Mouse (Mus musculus): ENCODE measurements around the gene Vasp. TPM values are rescaled to one million over a fixed set of nuclear protein-coding genes. Genes with fewer than 3 reads are reported as not detected.

Vasp gene
- polyA plus RNA-seq, 1 experiment from 2014 or later = 32.7 TPM

- Histone ChIP-seq H3K9me3 (ENCODE audit: control insufficient read depth, low read length) (no peaks in the 10 kb centered on the region), H3K27me3 (ENCODE audit: control insufficient read depth, insufficient read depth, low read length) (peaks cover 24% of the 10 kb centered on the region), H3K36me3 (replicated peaks; ENCODE audit: control insufficient read depth, insufficient read depth) (no peaks in the 10 kb centered on the region), H3K9ac (peak within 1 kb of the TSS; percentile 53), H3K27ac (no peak within 1 kb of the TSS), H3K4me2 (replicated peaks) (peak within 1 kb of the TSS; percentile 69), H3K4me1 (replicated peaks; ENCODE audit: control insufficient read depth, insufficient read depth, low read length) (peaks cover 16% of the 10 kb centered on the region), H3K4me3 (replicated peaks; ENCODE audit: low read length) (peak within 1 kb of the TSS; percentile 51)
- ATAC-seq (ENCODE audit: low FRiP score) (peak; percentile 88), DNase-seq (ENCODE audit: low spot score) (peak; percentile 98)
- under 1% methylated on average over 49 of the region's 49 CpGs for WGBS
Measured at GRCm38 (mm10) chr7:19309884-19310641, 38.4 kb upstream of the Vasp start, which contains the start of gene Fosb. Fosb (minus strand) TSS chr7:19310051.

- peak overlapping the region; percentile 51 for H3K4me3 ChIP-seq (replicated peaks; ENCODE audit: low read length)
- H3K4me1 ChIP-seq (replicated peaks; ENCODE audit: control insufficient read depth, insufficient read depth, low read length) = peaks cover 21% of the 10 kb centered on the region
- WGBS = 1% methylated on average over 48 of the region's 48 CpGs
- DNase-seq (ENCODE audit: low spot score) (no peak), ATAC-seq (ENCODE audit: low FRiP score) (no peak)
- no peaks in the 10 kb centered on the region for H3K36me3 ChIP-seq (replicated peaks; ENCODE audit: control insufficient read depth, insufficient read depth)
- peak overlapping the region; percentile 69 for H3K4me2 ChIP-seq (replicated peaks)
- H3K9ac ChIP-seq = peak overlapping the region; percentile 47
- no peak overlapping the region for H3K27ac ChIP-seq
- H3K27me3 ChIP-seq (ENCODE audit: control insufficient read depth, insufficient read depth, low read length) = peaks cover 31% of the 10 kb centered on the region
- H3K9me3 ChIP-seq (ENCODE audit: control insufficient read depth, low read length) = no peaks in the 10 kb centered on the region
Measured at GRCm38 (mm10) chr7:19309278-19309883, 37.8 kb upstream of the Vasp start.

GRCm38 (mm10) chr7:19308454-19309277 is 37.0 kb upstream of the Vasp start:
- no peaks in the 10 kb centered on the region for H3K36me3 ChIP-seq (replicated peaks; ENCODE audit: control insufficient read depth, insufficient read depth)
- peaks cover 21% of the 10 kb centered on the region for H3K4me1 ChIP-seq (replicated peaks; ENCODE audit: control insufficient read depth, insufficient read depth, low read length)
- peak; percentile 93 for DNase-seq (ENCODE audit: low spot score)
- peak overlapping the region; percentile 43 for H3K9ac ChIP-seq
- under 1% methylated on average over 58 of the region's 58 CpGs for WGBS
- H3K27me3 ChIP-seq (ENCODE audit: control insufficient read depth, insufficient read depth, low read length) = peaks cover 38% of the 10 kb centered on the region
- peak; percentile 88 for ATAC-seq (ENCODE audit: low FRiP score)
- H3K9me3 ChIP-seq (ENCODE audit: control insufficient read depth, low read length) = no peaks in the 10 kb centered on the region
- peak overlapping the region; percentile 69 for H3K4me2 ChIP-seq (replicated peaks)
- peak overlapping the region; percentile 51 for H3K4me3 ChIP-seq (replicated peaks; ENCODE audit: low read length)
- peak overlapping the region; percentile 5; the same call in 1 of the 2 replicates for H3K27ac ChIP-seq

- WGBS = 3% methylated on average over 18 of the region's 18 CpGs
- peak overlapping the region; percentile 69 for H3K4me2 ChIP-seq (replicated peaks)
- ATAC-seq (ENCODE audit: low FRiP score) (peak; percentile 40), DNase-seq (ENCODE audit: low spot score) (peak; percentile 50)
- peak overlapping the region; percentile 5; the same call in 1 of the 2 replicates for H3K27ac ChIP-seq
- peak overlapping the region; percentile 29; the same call in 1 of the 2 replicates for H3K9ac ChIP-seq
- H3K4me3 ChIP-seq (replicated peaks; ENCODE audit: low read length) = peak overlapping the region; percentile 51
- H3K4me1 ChIP-seq (replicated peaks; ENCODE audit: control insufficient read depth, insufficient read depth, low read length) = peaks cover 21% of the 10 kb centered on the region
- H3K36me3 ChIP-seq (replicated peaks; ENCODE audit: control insufficient read depth, insufficient read depth) = no peaks in the 10 kb centered on the region
- H3K27me3 ChIP-seq (ENCODE audit: control insufficient read depth, insufficient read depth, low read length) = peaks cover 46% of the 10 kb centered on the region
- H3K9me3 ChIP-seq (ENCODE audit: control insufficient read depth, low read length) = no peaks in the 10 kb centered on the region
Measured at GRCm38 (mm10) chr7:19307739-19308453, 36.3 kb upstream of the Vasp start.

- DNase-seq (ENCODE audit: low spot score) (no peak), ATAC-seq (ENCODE audit: low FRiP score) (no peak)
- Histone ChIP-seq H3K4me3 (replicated peaks; ENCODE audit: low read length) (no peak overlapping the region), H3K9me3 (ENCODE audit: control insufficient read depth, low read length) (no peaks in the 10 kb centered on the region), H3K27ac (no peak overlapping the region), H3K4me1 (replicated peaks; ENCODE audit: control insufficient read depth, insufficient read depth, low read length) (peaks cover 21% of the 10 kb centered on the region), H3K27me3 (ENCODE audit: control insufficient read depth, insufficient read depth, low read length) (peaks cover 54% of the 10 kb centered on the region), H3K4me2 (replicated peaks) (peak overlapping the region; percentile 69; the same call in 1 of the 2 replicates), H3K9ac (no peak overlapping the region), H3K36me3 (replicated peaks; ENCODE audit: control insufficient read depth, insufficient read depth) (no peaks in the 10 kb centered on the region)
- WGBS = 69% methylated on average over 25 of the region's 25 CpGs
Measured at GRCm38 (mm10) chr7:19306819-19307738, 35.5 kb upstream of the Vasp start.

GRCm38 (mm10) chr7:19305796-19306765 is 34.5 kb upstream of the Vasp start:
- ATAC-seq (ENCODE audit: low FRiP score) (no peak), DNase-seq (ENCODE audit: low spot score) (no peak)
- H3K9me3 ChIP-seq (ENCODE audit: control insufficient read depth, low read length) = no peaks in the 10 kb centered on the region
- no peak overlapping the region for H3K9ac ChIP-seq
- no peak overlapping the region for H3K27ac ChIP-seq
- H3K27me3 ChIP-seq (ENCODE audit: control insufficient read depth, insufficient read depth, low read length) = peaks cover 62% of the 10 kb centered on the region
- no peak overlapping the region for H3K4me3 ChIP-seq (replicated peaks; ENCODE audit: low read length)
- H3K4me1 ChIP-seq (replicated peaks; ENCODE audit: control insufficient read depth, insufficient read depth, low read length) = peaks cover 21% of the 10 kb centered on the region
- H3K4me2 ChIP-seq (replicated peaks) = no peak overlapping the region
- no peaks in the 10 kb centered on the region for H3K36me3 ChIP-seq (replicated peaks; ENCODE audit: control insufficient read depth, insufficient read depth)
- WGBS = 45% methylated on average over 16 of the region's 16 CpGs

- Histone ChIP-seq H3K27ac (no peak overlapping the region), H3K4me3 (replicated peaks; ENCODE audit: low read length) (no peak overlapping the region), H3K36me3 (replicated peaks; ENCODE audit: control insufficient read depth, insufficient read depth) (no peaks in the 10 kb centered on the region), H3K4me1 (replicated peaks; ENCODE audit: control insufficient read depth, insufficient read depth, low read length) (peaks cover 21% of the 10 kb centered on the region), H3K27me3 (ENCODE audit: control insufficient read depth, insufficient read depth, low read length) (peaks cover 62% of the 10 kb centered on the region), H3K9ac (peak overlapping the region; percentile 41), H3K9me3 (ENCODE audit: control insufficient read depth, low read length) (no peaks in the 10 kb centered on the region), H3K4me2 (replicated peaks) (no peak overlapping the region)
- 7% methylated on average over 6 of the region's 6 CpGs for WGBS
- DNase-seq (ENCODE audit: low spot score) (no peak), ATAC-seq (ENCODE audit: low FRiP score) (no peak)
Measured at GRCm38 (mm10) chr7:19305413-19305735, 33.8 kb upstream of the Vasp start.

Measured in hindbrain, embryonic 14.5 days (tissue).